Mouse (Mus musculus) neural tube, embryonic 14.5 days (tissue): ENCODE data around the gene Plekhg1. TPM values are rescaled to one million over a fixed set of nuclear protein-coding genes. Genes with fewer than 3 reads are reported as not detected.

Experiments
- ATAC-seq: fragments of 200-750 bp; cut with Nextera tagmentation; 2 replicates; pipeline ENCODE4 v1.8.0; 2017; ENCODE audit warnings: low read depth, mild to moderate bottlenecking, moderate TSS enrichment, moderate library complexity
- H3K27ac ChIP-seq: fragments of 300-500 bp; sonication (generic); 2 replicates; pipeline ENCODE4 v1.5.1; 2014; ENCODE audit warnings: low read depth, mild to moderate bottlenecking, control low read depth, low read length, moderate library complexity, mixed read lengths
- H3K27me3 ChIP-seq: fragments of 300-500 bp; sonication (generic); 2 replicates; pipeline ENCODE4 v1.6.1; 2014; ENCODE audit warnings: low read length; ENCODE audit not compliant: control insufficient read depth, insufficient read depth
- H3K36me3 ChIP-seq: fragments of 300-500 bp; sonication (generic); 2 replicates; pipeline ENCODE4 v1.6.1; 2014; ENCODE audit warnings: low read length, mixed read lengths; ENCODE audit not compliant: control insufficient read depth, insufficient read depth
- H3K4me1 ChIP-seq: fragments of 300-500 bp; sonication (generic); 2 replicates; pipeline ENCODE4 v1.6.1; 2014; ENCODE audit warnings: low read length; ENCODE audit not compliant: control insufficient read depth, insufficient read depth
- H3K4me2 ChIP-seq: fragments of 300-500 bp; sonication (generic); 2 replicates; pipeline ENCODE4 v1.6.1; 2014; ENCODE audit warnings: mild to moderate bottlenecking, low read depth, low read length, control low read depth
- H3K4me3 ChIP-seq: fragments of 300-500 bp; sonication (generic); 2 replicates; pipeline ENCODE4 v1.5.1; 2014; ENCODE audit warnings: low read depth, low read length, control low read depth, mixed read lengths
- H3K9ac ChIP-seq: fragments of 300-500 bp; sonication (generic); replicated peaks from 2 replicates; pipeline ENCODE4 v1.6.1; 2014; ENCODE audit warnings: low read depth, mild to moderate bottlenecking, control low read depth, low read length, mixed read lengths
- H3K9me3 ChIP-seq: fragments of 300-500 bp; sonication (generic); 2 replicates; pipeline ENCODE4 v1.6.1; 2016; ENCODE audit warnings: low read length; ENCODE audit not compliant: control insufficient read depth
- WGBS: fragments of 180-500 bp; shearing (Covaris S2); extraction: QIAGEN DNeasy Blood & Tissue Kit; methylation state at CpG from one replicate; pipeline ENCODE4 v1.1.7; 2014; 5-methylcytosine and 5-hydroxymethylcytosine counted together
- polyA plus RNA-seq: library from polyadenylated mRNA; unstranded; fragments of >200 nt; fragmentation: Nextera tagmentation; extraction: Ambion mirVana; gene quantifications from 2 replicates; pipeline ENCODE4 v1.2.1, GENCODE M21; 2014

Gene Plekhg1
- 4.4 and 13.6 TPM in 2 replicates for polyA plus RNA-seq

DNA sequence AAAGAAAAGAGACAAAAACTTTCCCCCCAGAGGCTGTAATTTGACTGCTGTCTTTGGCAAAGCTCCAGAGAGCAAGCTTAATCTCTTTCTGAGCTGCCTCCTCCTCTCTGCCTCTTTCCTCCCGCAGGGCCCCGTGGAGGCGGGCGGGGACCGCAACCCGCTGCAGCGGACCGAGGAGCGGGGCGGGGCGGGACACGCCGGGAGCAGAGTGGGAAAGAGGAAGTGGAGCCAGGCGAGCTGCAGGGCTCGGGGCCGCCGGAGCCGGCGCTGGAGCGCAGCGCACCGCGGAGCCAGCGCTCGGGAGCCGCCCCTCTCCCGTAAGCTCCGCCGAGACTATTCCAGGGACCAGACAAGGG lies at the start of gene Plekhg1:
Plekhg1 (plus strand) TSS at position 217 of the 356 bp plus-strand sequence.
- peak; percentile 91 for ATAC-seq
- 0% methylated on average over 16 of the region's 29 CpGs for WGBS
- Histone ChIP-seq H3K9me3 (no peaks in the 10 kb centered on the region), H3K9ac (peak within 1 kb of the TSS; percentile 57), H3K27me3 (no peaks in the 10 kb centered on the region), H3K36me3 (no peaks in the 10 kb centered on the region), H3K27ac (peak within 1 kb of the TSS; percentile 71), H3K4me1 (no peaks in the 10 kb centered on the region), H3K4me3 (peak within 1 kb of the TSS; percentile 56), H3K4me2 (peak within 1 kb of the TSS; percentile 97)

DNA sequence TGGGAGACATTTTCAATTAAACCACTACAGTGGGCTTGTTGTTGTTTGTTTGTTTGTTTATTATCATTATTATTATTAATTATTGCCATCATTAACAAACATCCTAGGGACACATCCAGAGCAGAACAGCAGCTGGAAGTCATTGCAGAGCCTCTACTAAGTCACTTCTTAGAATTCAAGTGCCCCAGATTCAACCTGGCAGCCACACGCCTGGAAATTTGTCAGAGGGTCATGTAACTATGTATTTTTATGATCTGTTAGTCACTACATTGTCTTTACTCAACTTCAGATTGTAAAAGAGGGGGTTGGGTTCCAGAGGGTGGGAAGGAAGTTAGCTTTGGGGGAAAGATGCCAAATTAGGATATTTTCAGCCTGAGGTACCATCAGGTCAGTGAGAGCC lies 47.4 kb upstream of the Plekhg1 start:
- H3K9ac ChIP-seq: no peak overlapping the region
- H3K4me1 ChIP-seq: no peaks in the 10 kb centered on the region
- no peak for ATAC-seq
- no peak overlapping the region for H3K4me2 ChIP-seq
- H3K9me3 ChIP-seq: no peaks in the 10 kb centered on the region
- H3K27me3 ChIP-seq: no peaks in the 10 kb centered on the region
- H3K27ac ChIP-seq: no peak overlapping the region
- no peaks in the 10 kb centered on the region for H3K36me3 ChIP-seq
- 79% methylated on average over 1 of the region's 1 CpGs for WGBS
- no peak overlapping the region for H3K4me3 ChIP-seq

DNA sequence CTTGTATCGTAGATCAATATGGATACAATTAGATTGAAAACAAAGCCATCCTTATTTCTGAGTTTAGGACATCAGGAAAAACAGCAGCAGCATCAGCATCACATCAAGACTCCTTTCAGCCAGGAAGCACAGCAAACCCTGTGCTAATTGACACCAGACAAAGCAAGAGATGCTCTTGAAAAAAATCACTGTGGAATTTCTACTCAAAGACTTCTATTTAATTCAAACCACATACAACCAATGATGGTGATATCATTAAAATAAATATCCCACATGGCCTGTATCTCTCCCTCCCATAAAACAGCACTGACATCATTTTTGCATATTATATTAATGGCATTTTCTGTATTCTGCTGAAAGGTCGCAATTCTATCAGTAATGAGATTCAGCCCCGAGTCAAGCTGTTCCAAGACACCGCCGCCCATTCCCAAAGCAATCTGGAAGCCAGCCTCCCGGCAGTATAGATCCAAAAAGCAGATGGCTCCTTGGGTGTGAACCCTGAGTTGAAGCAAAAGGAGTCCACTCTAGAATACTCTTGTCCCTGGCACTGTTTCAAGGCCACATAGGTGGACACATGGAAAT lies 46.4 kb upstream of the Plekhg1 start:
- peak; percentile 60; the same call in 1 of the 2 replicates for ATAC-seq
- 45% methylated on average over 6 of the region's 6 CpGs for WGBS

DNA sequence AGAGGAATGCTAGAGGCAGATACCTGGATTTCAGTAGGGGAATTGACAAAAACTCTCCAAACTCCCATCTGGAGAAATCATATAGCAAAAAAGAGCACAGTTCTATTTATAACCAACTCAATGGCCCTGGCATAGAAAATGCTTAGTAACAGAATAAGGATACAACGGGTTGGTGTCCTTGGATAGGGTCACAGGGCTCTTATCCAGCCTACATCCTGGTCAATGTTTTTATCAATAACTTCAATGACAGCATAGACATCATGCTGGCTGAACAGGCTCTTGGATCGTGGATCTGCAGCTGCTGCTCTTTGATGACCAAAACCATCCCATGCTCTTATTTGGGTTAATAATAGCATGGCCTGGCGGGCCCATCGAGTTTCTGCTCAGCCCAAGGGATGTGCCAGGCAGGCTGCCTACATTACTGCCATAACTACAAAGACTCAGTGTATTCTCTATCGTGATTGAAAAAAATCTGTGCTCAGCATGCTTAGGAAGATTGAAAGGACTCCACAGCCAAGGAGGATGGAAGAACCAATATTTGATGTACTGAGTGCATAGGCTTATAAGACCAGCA lies 44.7 kb upstream of the Plekhg1 start:
- no peak overlapping the region for H3K9ac ChIP-seq
- H3K4me3 ChIP-seq: no peak overlapping the region
- H3K27ac ChIP-seq: no peak overlapping the region
- no peak for ATAC-seq
- no peaks in the 10 kb centered on the region for H3K36me3 ChIP-seq
- no peaks in the 10 kb centered on the region for H3K27me3 ChIP-seq
- no peak overlapping the region for H3K4me2 ChIP-seq
- H3K9me3 ChIP-seq: no peaks in the 10 kb centered on the region
- no peaks in the 10 kb centered on the region for H3K4me1 ChIP-seq
- 86% methylated on average over 5 of the region's 5 CpGs for WGBS

More for the DNA sequence above, 46.4 kb upstream of the Plekhg1 start:
- H3K4me1 ChIP-seq: no peaks in the 10 kb centered on the region
- no peaks in the 10 kb centered on the region for H3K36me3 ChIP-seq
- no peak overlapping the region for H3K9ac ChIP-seq
- H3K4me3 ChIP-seq: no peak overlapping the region
- H3K4me2 ChIP-seq: no peak overlapping the region
- no peak overlapping the region for H3K27ac ChIP-seq
- no peaks in the 10 kb centered on the region for H3K9me3 ChIP-seq
- H3K27me3 ChIP-seq: no peaks in the 10 kb centered on the region

DNA sequence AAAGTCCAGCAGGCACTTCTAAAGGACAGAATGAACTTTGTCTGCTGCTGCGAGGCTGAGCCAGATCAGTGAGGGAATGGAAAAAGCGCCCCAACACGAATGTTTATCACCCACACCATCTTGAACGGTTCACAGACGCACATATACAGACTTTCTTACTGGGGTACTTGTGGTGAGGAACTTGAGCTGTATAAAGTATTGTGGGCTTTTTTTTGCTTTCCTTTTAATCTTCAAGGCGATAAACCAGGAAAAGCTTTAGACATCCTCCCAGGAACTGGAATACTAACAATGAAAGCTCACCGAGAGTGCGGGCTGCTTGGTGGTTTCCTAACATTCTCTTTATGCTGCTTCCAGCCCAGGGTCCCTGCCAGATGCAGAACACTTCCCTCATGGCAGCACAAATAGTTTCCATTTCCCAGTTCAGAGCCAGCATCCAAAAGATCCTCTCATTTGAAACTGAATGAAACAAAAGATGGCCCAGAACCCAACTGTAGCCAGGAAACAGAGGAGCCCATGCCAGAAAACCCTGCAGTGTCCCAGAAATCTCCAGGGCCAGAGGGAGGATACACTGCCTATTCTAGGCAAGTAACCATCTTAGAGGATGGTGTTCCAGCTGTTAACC lies 43.3 kb upstream of the Plekhg1 start:
- no peaks in the 10 kb centered on the region for H3K27me3 ChIP-seq
- no peaks in the 10 kb centered on the region for H3K4me1 ChIP-seq
- H3K4me3 ChIP-seq: no peak overlapping the region
- H3K36me3 ChIP-seq: no peaks in the 10 kb centered on the region
- WGBS: 71% methylated on average over 8 of the region's 8 CpGs
- no peak overlapping the region for H3K9ac ChIP-seq
- ATAC-seq: no peak
- H3K27ac ChIP-seq: no peak overlapping the region
- H3K9me3 ChIP-seq: no peaks in the 10 kb centered on the region
- no peak overlapping the region for H3K4me2 ChIP-seq

DNA sequence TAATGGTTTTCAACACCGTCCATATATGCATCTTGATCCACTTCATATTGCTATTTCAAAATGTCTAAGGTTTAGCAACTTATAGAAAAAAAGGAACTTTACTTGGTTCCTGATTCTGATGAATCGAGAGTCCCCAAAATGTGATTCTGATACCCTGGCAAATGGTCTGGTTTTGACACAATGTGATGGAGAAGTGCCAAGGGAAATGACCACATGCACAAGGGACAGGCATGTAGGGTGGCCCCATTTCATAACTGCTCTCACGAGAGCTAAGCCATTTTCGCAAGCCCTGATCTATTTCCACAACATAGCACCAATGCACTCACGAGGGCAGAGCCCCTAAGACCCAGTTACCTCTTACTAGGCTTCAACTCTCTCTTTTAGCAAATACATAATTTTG lies 42.7 kb upstream of the Plekhg1 start:
- ATAC-seq: no peak
- no peak overlapping the region for H3K27ac ChIP-seq
- 83% methylated on average over 5 of the region's 5 CpGs for WGBS
- no peaks in the 10 kb centered on the region for H3K36me3 ChIP-seq
- no peaks in the 10 kb centered on the region for H3K27me3 ChIP-seq
- no peaks in the 10 kb centered on the region for H3K4me1 ChIP-seq
- H3K4me2 ChIP-seq: no peak overlapping the region
- no peaks in the 10 kb centered on the region for H3K9me3 ChIP-seq
- no peak overlapping the region for H3K9ac ChIP-seq
- no peak overlapping the region for H3K4me3 ChIP-seq

DNA sequence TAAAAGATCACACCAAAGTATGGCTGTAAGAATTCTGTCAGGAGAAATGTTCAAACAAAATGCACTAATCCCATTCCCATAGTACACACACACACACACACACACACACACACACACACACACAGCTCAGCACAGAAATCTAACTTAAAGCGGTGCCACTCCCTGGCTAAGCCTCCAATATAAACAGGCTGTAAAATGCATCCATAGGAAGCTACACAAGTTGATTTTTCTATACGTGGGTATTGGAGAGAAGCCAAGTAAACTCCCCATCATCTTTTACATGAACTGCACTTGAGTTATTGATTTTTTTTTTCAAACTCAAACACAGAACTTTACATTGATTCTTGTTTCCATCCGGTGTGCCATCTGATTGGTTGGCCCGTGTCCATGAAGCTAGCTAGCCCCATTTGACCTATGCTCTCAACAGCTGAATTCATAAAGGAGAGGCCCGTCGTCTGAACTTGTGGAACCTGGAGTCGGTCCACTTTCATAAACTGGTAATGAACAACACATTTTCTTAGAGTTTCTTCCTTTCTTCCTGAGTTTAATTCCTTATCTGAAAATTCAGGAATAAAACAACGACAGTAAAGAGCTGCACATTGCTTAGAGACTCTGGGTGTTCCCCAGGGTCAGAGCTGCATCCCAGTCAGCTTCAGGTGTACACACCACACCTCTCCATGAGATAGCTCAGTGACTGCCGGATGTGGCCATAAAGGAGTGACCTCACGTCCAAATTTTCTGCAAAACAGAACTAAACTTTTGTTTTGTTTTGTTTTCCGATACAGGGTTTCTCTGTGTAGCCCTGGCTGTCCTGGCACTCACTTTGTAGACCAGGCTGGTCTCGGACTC lies 39.7 kb upstream of the Plekhg1 start:
- no peak for ATAC-seq
- Histone ChIP-seq H3K27me3 (no peaks in the 10 kb centered on the region), H3K9ac (no peak overlapping the region)

DNA sequence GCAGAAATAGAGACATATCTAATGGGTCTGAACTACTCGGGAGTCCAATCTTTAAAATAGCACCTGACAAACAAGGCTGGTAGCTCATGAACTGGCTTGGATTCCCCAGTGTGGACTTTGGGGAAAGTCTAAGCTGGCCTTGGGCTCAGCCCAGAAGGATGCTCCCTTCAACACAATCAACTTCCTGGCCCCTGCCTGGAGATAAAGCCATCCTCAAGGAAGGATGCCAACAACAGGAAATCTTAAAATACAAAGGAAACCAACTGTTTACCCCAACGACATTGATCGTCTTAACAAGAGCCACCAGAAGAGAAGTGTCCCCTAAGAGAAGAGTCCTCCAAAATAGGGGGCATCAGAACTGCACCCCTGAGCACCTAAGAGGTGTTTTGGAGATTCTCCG lies 38.3 kb upstream of the Plekhg1 start:
- no peak for ATAC-seq
- WGBS: 85% methylated on average over 4 of the region's 4 CpGs
- no peak overlapping the region for H3K4me3 ChIP-seq
- H3K4me1 ChIP-seq: no peaks in the 10 kb centered on the region
- no peak overlapping the region for H3K9ac ChIP-seq
- no peaks in the 10 kb centered on the region for H3K9me3 ChIP-seq
- H3K36me3 ChIP-seq: no peaks in the 10 kb centered on the region
- no peak overlapping the region for H3K27ac ChIP-seq
- H3K4me2 ChIP-seq: no peak overlapping the region
- H3K27me3 ChIP-seq: no peaks in the 10 kb centered on the region

More for the DNA sequence above, 39.7 kb upstream of the Plekhg1 start:
- H3K36me3 ChIP-seq: no peaks in the 10 kb centered on the region
- H3K9me3 ChIP-seq: no peaks in the 10 kb centered on the region
- no peak overlapping the region for H3K27ac ChIP-seq
- WGBS: 80% methylated on average over 12 of the region's 12 CpGs
- H3K4me2 ChIP-seq: no peak overlapping the region
- no peaks in the 10 kb centered on the region for H3K4me1 ChIP-seq
- H3K4me3 ChIP-seq: no peak overlapping the region

DNA sequence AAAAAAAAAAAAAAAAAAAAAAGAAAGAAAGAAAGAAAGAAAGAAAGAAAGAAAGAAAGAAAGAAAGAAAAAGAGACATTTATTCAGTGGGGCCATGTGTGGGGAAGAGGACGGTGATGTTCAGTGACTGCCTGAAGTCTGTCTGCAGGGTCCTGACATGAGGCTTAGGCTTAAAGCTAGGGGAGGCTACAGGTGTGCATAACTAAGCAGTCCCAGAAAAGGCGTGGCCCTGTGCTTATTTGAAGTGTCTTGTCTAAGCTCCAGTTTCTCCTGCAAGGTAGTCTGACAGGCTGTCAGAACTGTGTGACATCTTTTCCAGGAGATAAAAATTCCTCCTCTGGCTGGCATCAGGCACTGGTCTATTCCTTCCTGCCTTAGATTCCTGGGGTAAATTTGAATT lies 37.6 kb upstream of the Plekhg1 start:
- H3K27me3 ChIP-seq: no peaks in the 10 kb centered on the region
- no peak for ATAC-seq
- no peak overlapping the region for H3K4me2 ChIP-seq
- H3K9ac ChIP-seq: no peak overlapping the region
- H3K9me3 ChIP-seq: no peaks in the 10 kb centered on the region
- H3K4me3 ChIP-seq: no peak overlapping the region
- WGBS: 73% methylated on average over 2 of the region's 2 CpGs
- H3K4me1 ChIP-seq: no peaks in the 10 kb centered on the region
- H3K36me3 ChIP-seq: no peaks in the 10 kb centered on the region
- H3K27ac ChIP-seq: no peak overlapping the region
